Mouse (Mus musculus): ENCODE measurements around the gene Phf10. TPM values are rescaled to one million over a fixed set of nuclear protein-coding genes. Genes with fewer than 3 reads are reported as not detected.
"Not testable (repeated sequence)": the region's sequence is repeated elsewhere in the genome, so short reads cannot be mapped to it uniquely, and the experiment has no call there.

Gene Phf10
- total RNA-seq, 2 experiments from 2014 or later = 52.4 to 54.7 TPM

DNA sequence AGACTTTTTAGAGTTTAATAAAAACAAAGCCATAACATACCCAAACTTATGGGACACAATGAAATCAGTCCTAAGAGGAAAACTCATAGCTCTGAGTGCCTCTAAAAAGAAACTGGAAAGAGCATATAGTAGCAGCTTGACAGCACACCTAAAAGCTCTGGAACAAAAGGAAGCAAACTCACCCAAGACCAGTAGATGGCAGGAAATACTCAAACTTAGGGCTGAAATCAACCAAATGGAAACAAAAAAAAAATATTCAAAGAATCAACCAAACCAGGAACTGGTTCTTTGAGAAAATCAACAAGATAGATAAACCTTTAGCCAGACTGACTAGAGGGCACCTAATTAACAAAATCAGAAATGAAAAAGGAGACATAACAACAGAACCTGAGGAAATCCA, 66.0 kb downstream of the Phf10 start:
- not testable (repeated sequence) for DNase-seq (ENCODE audit: low spot score in 2 of 2)

Other genes with a start within 250 kb of the Phf10 start
- gene Wdr27, start 18.1 kb downstream of the Phf10 start, total RNA-seq (2021) = 1 to 10 TPM; 3.1 to 3.7 TPM
- 10 to 100 TPM; 12.7 to 15.3 TPM for gene 1600012H06Rik, start 18.1 kb downstream of the Phf10 start, total RNA-seq (2021)
- gene 9030025P20Rik, start 17.2 kb upstream of the Phf10 start, total RNA-seq (2021) = 1 to 10 TPM; 6.4 to 6.5 TPM
- gene Gm3417, start 17.5 kb upstream of the Phf10 start, total RNA-seq (2021) = 1 to 10 TPM in 1 of 2 experiments, not detected in 1; 1.5 TPM
- gene Gm3435, start 48.9 kb upstream of the Phf10 start, total RNA-seq (2021) = 1 to 10 TPM; 4.1 to 5.8 TPM
- 10 to 100 TPM; 51.9 to 52.9 TPM for gene Ermard, start 79.9 kb upstream of the Phf10 start, total RNA-seq (2021)
- 1 to 10 TPM in 1 of 2 experiments, not detected in 1; 1.3 TPM for gene Tcte3, start 80.2 kb upstream of the Phf10 start, total RNA-seq (2021)
- 1 to 10 TPM; 7.2 to 8.4 TPM for gene Gm3448, start 80.3 kb upstream of the Phf10 start, total RNA-seq (2021)

Data from layer of hippocampus, adult 18-20 months (tissue).